Mouse (Mus musculus): ENCODE results near the gene Gpr4.

- TF ChIP-seq CTCF (IDR thresholded peaks at IDR 0.05; ENCODE audit: extremely low read depth, insufficient read depth, insufficient read length, insufficient replicate concordance): no peak
- TF ChIP-seq POLR2A (IDR thresholded peaks at IDR 0.05; ENCODE audit: low read depth, low read length): no peak
Measured at GRCm38 (mm10) chr7:19208201-19208910, 4.0 kb upstream of the Gpr4 start.

All from spleen, adult 2 months (tissue).